Mouse (Mus musculus): ENCODE results near the gene Uty. TPM values are rescaled to one million over a fixed set of nuclear protein-coding genes. Genes with fewer than 3 reads are reported as not detected.

The Uty gene
- polyA plus RNA-seq (2015; fragmentation: Nextera tagmentation; extraction: Ambion mirVana): 8.8 and 11.7 TPM in 2 replicates

- Histone ChIP-seq H3K27ac (replicated peaks) (peak within 1 kb of the TSS; percentile 79), H3K4me1 (no peaks in the 10 kb centered on the region), H3K9me3 (replicated peaks) (no peaks in the 10 kb centered on the region), H3K4me3 (replicated peaks) (peak within 1 kb of the TSS; percentile 43), H3K9ac (replicated peaks) (peak within 1 kb of the TSS; percentile 46), H3K4me2 (peak within 1 kb of the TSS; percentile 49), H3K27me3 (replicated peaks) (no peaks in the 10 kb centered on the region), H3K36me3 (no peaks in the 10 kb centered on the region)
- 0% methylated on average over 21 of the region's 21 CpGs for WGBS
- peak; percentile 99 for ATAC-seq (ENCODE audit: low FRiP score)
Observed at GRCm38 (mm10) chrY:1245426-1245863, at the start of gene Uty. TSS of gene Uty (minus strand) at chrY:1245759.

GRCm38 (mm10) chrY:1293708-1294107 lies 48.1 kb upstream of the Uty start:
- no peaks in the 10 kb centered on the region for H3K27me3 ChIP-seq (replicated peaks)
- H3K9ac ChIP-seq (replicated peaks): no peak overlapping the region
- H3K4me1 ChIP-seq: no peaks in the 10 kb centered on the region
- no peak overlapping the region for H3K4me2 ChIP-seq
- H3K36me3 ChIP-seq: no peaks in the 10 kb centered on the region
- H3K9me3 ChIP-seq (replicated peaks): no peaks in the 10 kb centered on the region
- no peak overlapping the region for H3K4me3 ChIP-seq (replicated peaks)
- ATAC-seq (ENCODE audit: low FRiP score): no peak
- H3K27ac ChIP-seq (replicated peaks): no peak overlapping the region

DNA sequence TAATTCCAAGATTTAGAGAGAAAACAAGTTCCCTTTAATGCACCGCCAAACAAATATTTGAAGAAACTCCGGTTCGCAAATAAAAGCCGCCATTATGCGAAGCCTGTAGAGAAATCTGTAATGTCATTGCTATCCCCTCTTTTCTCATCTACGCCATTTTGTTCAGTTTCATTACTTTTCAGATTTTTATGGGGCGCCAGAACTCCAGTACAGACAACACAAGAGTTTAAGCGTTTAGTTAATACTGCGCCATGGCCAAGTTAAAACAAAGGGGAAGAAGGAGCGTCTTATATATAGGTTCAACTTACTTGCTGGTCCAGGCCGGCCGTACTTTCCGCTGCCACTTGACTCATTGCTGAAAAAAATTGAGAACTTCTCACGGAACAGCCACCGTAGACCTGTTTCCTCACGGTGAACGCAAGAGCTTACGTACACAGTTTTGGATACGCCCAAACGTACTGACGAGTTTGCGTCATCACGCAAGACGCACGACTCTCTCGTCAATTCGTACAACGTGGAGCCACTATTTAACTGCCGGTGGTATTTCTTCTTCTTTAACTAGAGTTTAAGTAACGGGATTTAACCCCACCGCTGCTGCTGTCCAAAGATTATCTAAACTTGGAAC lies 40.7 kb upstream of the Uty start, which contains the start of gene Ddx3y:
TSS of gene Ddx3y (minus strand) at position 459 of the 625 bp plus-strand sequence.
- Histone ChIP-seq H3K9ac (replicated peaks) (no peak within 1 kb of the TSS), H3K9me3 (replicated peaks) (no peaks in the 10 kb centered on the region), H3K4me1 (no peaks in the 10 kb centered on the region), H3K36me3 (no peaks in the 10 kb centered on the region), H3K4me3 (replicated peaks) (peak within 1 kb of the TSS; percentile 41), H3K4me2 (peak within 1 kb of the TSS; percentile 43), H3K27ac (replicated peaks) (peak within 1 kb of the TSS; percentile 51), H3K27me3 (replicated peaks) (no peaks in the 10 kb centered on the region)
- ATAC-seq (ENCODE audit: low FRiP score): peak; percentile 98
- WGBS: 6% methylated on average over 28 of the region's 31 CpGs

DNA sequence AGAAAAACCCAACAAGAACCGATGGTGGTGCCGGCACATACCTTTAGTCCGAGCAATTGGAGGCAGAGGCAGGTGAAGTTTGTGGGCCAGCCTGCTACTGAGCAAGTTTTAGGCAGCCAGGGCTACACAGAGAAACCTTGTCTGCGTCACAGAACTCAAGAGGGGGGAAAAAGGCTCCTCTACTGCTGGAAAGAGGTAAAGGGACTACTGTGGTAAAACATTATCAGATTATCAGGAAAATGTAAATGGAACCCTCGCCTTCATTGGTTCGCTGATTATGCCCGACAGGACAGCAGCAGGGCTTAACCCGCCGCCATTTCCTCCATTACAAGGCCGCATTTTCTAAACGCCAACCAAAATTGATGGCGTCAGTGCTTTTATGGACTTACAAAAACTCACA lies 40.2 kb upstream of the Uty start:
- no peaks in the 10 kb centered on the region for H3K27me3 ChIP-seq (replicated peaks)
- H3K36me3 ChIP-seq: no peaks in the 10 kb centered on the region
- no peak overlapping the region for H3K9ac ChIP-seq (replicated peaks)
- peak; percentile 61; the same call in 1 of the 2 replicates for ATAC-seq (ENCODE audit: low FRiP score)
- peak overlapping the region; percentile 51 for H3K27ac ChIP-seq (replicated peaks)
- 3% methylated on average over 11 of the region's 12 CpGs for WGBS
- H3K4me3 ChIP-seq (replicated peaks): peak overlapping the region; percentile 41
- H3K4me2 ChIP-seq: peak overlapping the region; percentile 43
- no peaks in the 10 kb centered on the region for H3K4me1 ChIP-seq
- H3K9me3 ChIP-seq (replicated peaks): no peaks in the 10 kb centered on the region

GRCm38 (mm10) chrY:1246117-1246516 lies 558 bp upstream of the Uty start:
- Histone ChIP-seq H3K36me3 (no peaks in the 10 kb centered on the region), H3K27me3 (replicated peaks) (no peaks in the 10 kb centered on the region), H3K27ac (replicated peaks) (no peak overlapping the region), H3K9ac (replicated peaks) (no peak overlapping the region), H3K4me3 (replicated peaks) (no peak overlapping the region), H3K4me1 (no peaks in the 10 kb centered on the region), H3K4me2 (peak overlapping the region; percentile 23; the same call in 1 of the 2 replicates), H3K9me3 (replicated peaks) (no peaks in the 10 kb centered on the region)
- 43% methylated on average over 6 of the region's 6 CpGs for whole genome bisulfite sequencing
- 0 out of 2 replicates have a peak, but pooled peaks have one; percentile 28 for ATAC-seq (ENCODE audit: low FRiP score)

DNA sequence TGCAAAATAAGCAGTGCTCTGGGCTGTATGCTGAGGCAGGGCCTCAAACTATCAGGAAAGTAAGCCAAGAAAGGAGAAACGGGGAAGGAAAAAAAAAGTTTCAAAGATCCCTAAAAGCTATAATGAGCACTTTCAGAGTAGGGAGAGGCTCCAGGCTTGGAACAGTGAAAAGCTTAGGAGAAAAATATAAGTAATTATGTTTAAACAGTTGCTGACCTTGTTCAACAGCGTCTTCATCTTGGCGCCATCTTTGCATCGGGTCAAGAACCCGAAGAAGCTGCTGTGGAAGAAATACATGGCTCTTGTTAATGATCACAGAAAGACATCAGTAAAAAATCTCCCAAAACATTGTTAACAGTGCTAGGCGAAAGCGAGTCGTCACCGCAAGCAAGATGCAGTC lies 619 bp downstream of the Uty start:
- H3K27ac ChIP-seq (replicated peaks): peak overlapping the region; percentile 79
- ATAC-seq (ENCODE audit: low FRiP score): 0 out of 2 replicates have a peak, but pooled peaks have one; percentile 33
- under 1% methylated on average over 9 of the region's 9 CpGs for WGBS
- no peaks in the 10 kb centered on the region for H3K27me3 ChIP-seq (replicated peaks)
- H3K9me3 ChIP-seq (replicated peaks): no peaks in the 10 kb centered on the region
- H3K4me3 ChIP-seq (replicated peaks): peak overlapping the region; percentile 43
- H3K36me3 ChIP-seq: no peaks in the 10 kb centered on the region
- peak overlapping the region; percentile 49 for H3K4me2 ChIP-seq
- H3K9ac ChIP-seq (replicated peaks): peak overlapping the region; percentile 46
- H3K4me1 ChIP-seq: no peaks in the 10 kb centered on the region

GRCm38 (mm10) chrY:1244421-1244820 lies 1.1 kb downstream of the Uty start:
- Histone ChIP-seq H3K9ac (replicated peaks) (no peak overlapping the region), H3K4me1 (no peaks in the 10 kb centered on the region), H3K4me2 (peak overlapping the region; percentile 49), H3K9me3 (replicated peaks) (no peaks in the 10 kb centered on the region), H3K27me3 (replicated peaks) (no peaks in the 10 kb centered on the region), H3K27ac (replicated peaks) (no peak overlapping the region), H3K4me3 (replicated peaks) (peak overlapping the region; percentile 43), H3K36me3 (no peaks in the 10 kb centered on the region)
- no peak for ATAC-seq (ENCODE audit: low FRiP score)
- WGBS: 59% methylated on average over 5 of the region's 5 CpGs

DNA sequence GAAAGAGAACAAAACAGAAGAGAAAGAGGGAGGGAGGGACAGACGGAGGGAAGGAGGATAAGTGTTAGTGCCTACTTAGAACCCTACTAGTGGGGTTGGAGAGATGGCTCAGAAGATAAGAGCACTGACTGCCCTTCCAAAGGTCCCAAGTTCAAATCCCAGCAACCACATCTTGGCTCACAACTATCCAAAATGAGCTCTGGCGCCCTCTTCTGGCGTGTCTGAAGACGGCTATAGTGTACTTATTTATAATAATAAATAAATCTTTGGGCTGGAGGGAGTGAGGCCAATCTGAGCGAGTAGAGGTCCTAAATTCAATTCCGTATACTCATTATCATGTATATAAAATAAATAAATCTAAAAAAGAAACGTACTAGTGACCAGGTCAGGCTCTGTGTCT lies 25.6 kb downstream of the Uty start:
- Histone ChIP-seq H3K4me1 (no peaks in the 10 kb centered on the region), H3K4me2 (no peak overlapping the region), H3K9me3 (replicated peaks) (no peaks in the 10 kb centered on the region), H3K27me3 (replicated peaks) (no peaks in the 10 kb centered on the region), H3K9ac (replicated peaks) (no peak overlapping the region), H3K4me3 (replicated peaks) (no peak overlapping the region), H3K36me3 (no peaks in the 10 kb centered on the region), H3K27ac (replicated peaks) (no peak overlapping the region)
- no peak for ATAC-seq (ENCODE audit: low FRiP score)
- WGBS: 88% methylated on average over 7 of the region's 7 CpGs

GRCm38 (mm10) chrY:1178476-1178875 lies 67.1 kb downstream of the Uty start:
- H3K27me3 ChIP-seq (replicated peaks): no peaks in the 10 kb centered on the region
- H3K9me3 ChIP-seq (replicated peaks): no peaks in the 10 kb centered on the region
- WGBS: no CpG with 5 or more reads among the region's 1 CpGs
- ATAC-seq (ENCODE audit: low FRiP score): no peak
- no peak overlapping the region for H3K4me2 ChIP-seq
- H3K36me3 ChIP-seq: no peaks in the 10 kb centered on the region
- no peaks in the 10 kb centered on the region for H3K4me1 ChIP-seq
- H3K9ac ChIP-seq (replicated peaks): no peak overlapping the region
- no peak overlapping the region for H3K4me3 ChIP-seq (replicated peaks)
- no peak overlapping the region for H3K27ac ChIP-seq (replicated peaks)

- Histone ChIP-seq H3K27me3 (replicated peaks) (no peaks in the 10 kb centered on the region), H3K9me3 (replicated peaks) (no peaks in the 10 kb centered on the region), H3K9ac (replicated peaks) (no peak overlapping the region), H3K4me1 (no peaks in the 10 kb centered on the region), H3K4me2 (no peak overlapping the region), H3K36me3 (no peaks in the 10 kb centered on the region), H3K27ac (replicated peaks) (no peak overlapping the region), H3K4me3 (replicated peaks) (no peak overlapping the region)
- no peak for ATAC-seq (ENCODE audit: low FRiP score)
Observed at GRCm38 (mm10) chrY:1163054-1163453, 82.5 kb downstream of the Uty start.

GRCm38 (mm10) chrY:1116153-1116552 lies 129.4 kb downstream of the Uty start:
- no CpG with 5 or more reads among the region's 5 CpGs for WGBS
- Histone ChIP-seq H3K4me1 (no peaks in the 10 kb centered on the region), H3K9ac (replicated peaks) (no peak overlapping the region)

DNA sequence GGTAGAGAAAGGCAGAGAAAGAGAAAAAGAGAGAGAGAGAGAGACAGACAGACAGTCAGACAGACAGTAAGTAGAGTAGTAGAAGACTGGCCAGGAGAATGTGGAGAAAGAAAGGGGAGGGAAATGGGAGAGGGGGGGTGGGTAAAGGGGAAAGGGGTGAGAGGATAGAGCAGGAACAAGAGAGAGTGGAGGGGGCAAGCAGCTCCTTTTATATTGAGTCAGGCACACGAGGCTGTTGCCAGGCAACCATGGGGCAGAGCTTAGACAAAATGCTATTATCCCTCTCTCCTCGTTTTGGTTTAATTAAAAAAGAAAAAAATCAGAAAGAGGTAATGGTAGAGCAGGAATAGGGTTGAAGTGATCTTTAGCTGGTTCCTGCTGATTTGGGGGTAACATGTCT lies 131.5 kb downstream of the Uty start:
- no peaks in the 10 kb centered on the region for H3K27me3 ChIP-seq (replicated peaks)
- no peak overlapping the region for H3K4me2 ChIP-seq
- no peaks in the 10 kb centered on the region for H3K4me1 ChIP-seq
- no peak overlapping the region for H3K27ac ChIP-seq (replicated peaks)
- no peaks in the 10 kb centered on the region for H3K9me3 ChIP-seq (replicated peaks)
- WGBS: no CpG with 5 or more reads among the region's 2 CpGs
- no peak overlapping the region for H3K9ac ChIP-seq (replicated peaks)
- no peak for ATAC-seq (ENCODE audit: low FRiP score)
- H3K4me3 ChIP-seq (replicated peaks): no peak overlapping the region
- no peaks in the 10 kb centered on the region for H3K36me3 ChIP-seq

More at GRCm38 (mm10) chrY:1116153-1116552, 129.4 kb downstream of the Uty start:
- Histone ChIP-seq H3K4me2 (no peak overlapping the region), H3K27me3 (replicated peaks) (no peaks in the 10 kb centered on the region), H3K4me3 (replicated peaks) (no peak overlapping the region), H3K36me3 (no peaks in the 10 kb centered on the region), H3K9me3 (replicated peaks) (no peaks in the 10 kb centered on the region), H3K27ac (replicated peaks) (no peak overlapping the region)
- no peak for ATAC-seq (ENCODE audit: low FRiP score)
